Mouse (Mus musculus) small intestine, adult 2 months (tissue): Measurements from ENCODE around the gene Krtap15. TPM values are rescaled to one million over a fixed set of nuclear protein-coding genes. Genes with fewer than 3 reads are reported as not detected.

Experiments
- H3K27ac ChIP-seq: fragments of 200-500 bp; 2 replicates; pipeline ENCODE4 v1.5.1; 2012; ENCODE audit warnings: low read depth, low read length, control low read depth, inconsistent platforms; ENCODE audit not compliant: insufficient read depth
- H3K27me3 ChIP-seq: fragments of 200-500 bp; 2 replicates; pipeline ENCODE4 v1.6.1; 2012; ENCODE audit warnings: mild to moderate bottlenecking, moderate library complexity, low read length, inconsistent platforms; ENCODE audit not compliant: control insufficient read depth, insufficient read depth
- H3K36me3 ChIP-seq: fragments of 200-500 bp; 2 replicates; pipeline ENCODE4 v1.6.1; 2012; ENCODE audit warnings: mild to moderate bottlenecking, low read length, control low read depth, inconsistent platforms; ENCODE audit not compliant: control insufficient read depth, insufficient read depth
- H3K4me1 ChIP-seq: fragments of 200-500 bp; 2 replicates; pipeline ENCODE4 v1.6.1; 2012; ENCODE audit warnings: low read length, inconsistent platforms, mixed read lengths; ENCODE audit not compliant: control insufficient read depth, insufficient read depth, insufficient read length
- H3K4me3 ChIP-seq: fragments of 200-500 bp; 2 replicates; pipeline ENCODE4 v1.5.1; 2012; ENCODE audit warnings: low read depth, mild to moderate bottlenecking, control low read depth, inconsistent platforms, low read length, moderate library complexity
- CTCF ChIP-seq: fragments of 200-500 bp; IDR thresholded peaks from 2 replicates; pipeline ENCODE4 v1.5.1; 2012; ENCODE audit warnings: low read depth, mild to moderate bottlenecking, control low read depth, inconsistent platforms, low read length, moderate library complexity, mixed read lengths; ENCODE audit not compliant: insufficient replicate concordance, insufficient read length; ENCODE audit errors: extremely low read depth
- POLR2A ChIP-seq: fragments of 200-500 bp; IDR thresholded peaks from 2 replicates; pipeline ENCODE4 v1.6.1; 2012; ENCODE audit warnings: low read depth, mild to moderate bottlenecking, control low read depth, inconsistent platforms, low read length, moderate library complexity
- WGBS: fragments of 180-500 bp; shearing (Covaris S2); methylation state at CpG from one replicate; pipeline ENCODE4 v1.1.7; 2018; 5-methylcytosine and 5-hydroxymethylcytosine counted together
- polyA plus RNA-seq: library from polyadenylated mRNA; depleted of rRNA; stranded (reverse); fragments of >200 nt; gene quantifications from 2 replicates; pipeline ENCODE4 v1.2.3, GENCODE M21; 2012; rRNA removed

Gene Krtap15
- polyA plus RNA-seq, 1 experiment, result not detected

DNA sequence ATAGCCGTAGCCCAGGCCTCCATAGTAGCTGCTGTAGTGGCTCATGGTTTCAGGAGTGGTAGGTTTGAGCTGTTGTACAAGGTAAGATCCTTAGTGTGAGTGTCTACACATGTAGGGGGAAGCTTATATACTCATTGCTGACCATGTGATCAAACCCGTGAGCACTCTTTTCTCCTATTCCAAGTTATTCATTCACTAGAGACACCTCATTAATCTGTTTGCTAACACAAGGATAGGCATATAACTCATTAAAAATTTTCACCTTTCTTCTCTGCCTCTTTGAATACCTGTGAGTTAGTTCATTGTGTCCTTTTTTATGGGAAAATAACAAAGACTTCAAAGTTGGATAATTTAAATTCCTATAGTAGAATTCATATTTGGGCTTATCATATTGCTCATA lies 57.9 kb downstream of the Krtap15 start, which contains the start of gene Krtap19-3:
Gene Krtap19-3 (minus strand): TSS at position 101 of the 400 bp plus-strand sequence.
- 61% methylated on average over 2 of the region's 2 CpGs for WGBS
- Histone ChIP-seq H3K27ac (no peak within 1 kb of the TSS), H3K27me3 (no peaks in the 10 kb centered on the region), H3K4me1 (no peaks in the 10 kb centered on the region), H3K4me3 (no peak within 1 kb of the TSS), H3K36me3 (no peaks in the 10 kb centered on the region)
- TF ChIP-seq CTCF, result no peak
- TF ChIP-seq POLR2A, result no peak

Other genes with a start within 250 kb of the Krtap15 start
- gene Krtap24-1, start 207.9 kb upstream of the Krtap15 start, polyA plus RNA-seq, result not detected in 2 replicates
- not detected in 2 replicates for gene 2310079G19Rik, start 192.5 kb upstream of the Krtap15 start, polyA plus RNA-seq
- not detected in 2 replicates for gene Krtap26-1, start 172.4 kb upstream of the Krtap15 start, polyA plus RNA-seq
- gene Krtap27-1, start 148.5 kb upstream of the Krtap15 start, polyA plus RNA-seq, result not detected in 2 replicates
- not detected in 2 replicates for gene 2310061N02Rik, start 112.3 kb upstream of the Krtap15 start, polyA plus RNA-seq
- gene Krtap13-1, start 91.4 kb upstream of the Krtap15 start, polyA plus RNA-seq, result not detected in 2 replicates
- gene Krtap13, start 68.6 kb upstream of the Krtap15 start, polyA plus RNA-seq, result not detected in 2 replicates
- gene 2310034C09Rik, start 61.4 kb upstream of the Krtap15 start, polyA plus RNA-seq, result not detected in 2 replicates
- gene 2310057N15Rik, start 46.0 kb upstream of the Krtap15 start, polyA plus RNA-seq, result not detected in 2 replicates
- gene Gm5965, start 42.3 kb upstream of the Krtap15 start, polyA plus RNA-seq, result not detected in 2 replicates
- gene Gm20741, start 8.0 kb upstream of the Krtap15 start, polyA plus RNA-seq, result not detected in 2 replicates
- gene Krtap14, start 5.9 kb downstream of the Krtap15 start, polyA plus RNA-seq, result not detected in 2 replicates
- gene Krtap19-1, start 49.2 kb downstream of the Krtap15 start, polyA plus RNA-seq, result not detected in 2 replicates
- not detected in 2 replicates for gene Krtap19-2, start 54.1 kb downstream of the Krtap15 start, polyA plus RNA-seq
- gene Krtap19-3, start 57.8 kb downstream of the Krtap15 start, polyA plus RNA-seq, result not detected in 2 replicates
- gene Krtap19-4, start 64.9 kb downstream of the Krtap15 start, polyA plus RNA-seq, result not detected in 2 replicates
- not detected in 2 replicates for gene Krtap19-5, start 76.2 kb downstream of the Krtap15 start, polyA plus RNA-seq
- not detected in 2 replicates for gene Krtap19-9b, start 112.0 kb downstream of the Krtap15 start, polyA plus RNA-seq
- not detected in 2 replicates for gene Krtap16-3, start 142.7 kb downstream of the Krtap15 start, polyA plus RNA-seq
- gene Krtap22-2, start 190.5 kb downstream of the Krtap15 start, polyA plus RNA-seq, result not detected in 2 replicates
- gene Gm10229, start 195.1 kb downstream of the Krtap15 start, polyA plus RNA-seq, result not detected in 2 replicates
- not detected in 2 replicates for gene Krtap6-1, start 211.5 kb downstream of the Krtap15 start, polyA plus RNA-seq
- not detected in 2 replicates for gene Gm10228, start 221.3 kb downstream of the Krtap15 start, polyA plus RNA-seq
- not detected in 2 replicates for gene Krtap6-5, start 227.7 kb downstream of the Krtap15 start, polyA plus RNA-seq
- gene 1110025L11Rik, start 243.8 kb downstream of the Krtap15 start, polyA plus RNA-seq, result not detected in 2 replicates